Mouse (Mus musculus) forebrain, embryonic 12.5 days (tissue): ENCODE results near the gene Mmrn2. TPM values are rescaled to one million over a fixed set of nuclear protein-coding genes. Genes with fewer than 3 reads are reported as not detected.
A peak's percentile ranks its signal among the peaks of the same experiment; 100 is the strongest.
"Not testable (repeated sequence)": the region's sequence is repeated elsewhere in the genome, so short reads cannot be mapped to it uniquely, and the experiment has no call there.

Experiments
- ATAC-seq: fragments of 200-750 bp; cut with Nextera tagmentation; 2 replicates; pipeline ENCODE4 v1.8.0; 2017; ENCODE audit warnings: moderate TSS enrichment; ENCODE audit not compliant: low FRiP score
- H3K27ac ChIP-seq: fragments of 300-500 bp; sonication (generic); 2 replicates; pipeline ENCODE4 v1.5.1; 2016; ENCODE audit warnings: mild to moderate bottlenecking
- H3K27me3 ChIP-seq: fragments of 300-500 bp; sonication (generic); 2 replicates; pipeline ENCODE4 v1.6.1; 2016; ENCODE audit warnings: mild to moderate bottlenecking
- H3K36me3 ChIP-seq: fragments of 300-500 bp; sonication (generic); replicated peaks from 2 replicates; pipeline ENCODE4 v1.6.1; 2016; ENCODE audit warnings: mild to moderate bottlenecking
- H3K4me1 ChIP-seq: fragments of 300-500 bp; sonication (generic); 2 replicates; pipeline ENCODE4 v1.6.1; 2016
- H3K4me2 ChIP-seq: fragments of 300-500 bp; sonication (generic); 2 replicates; pipeline ENCODE4 v1.6.1; 2016; ENCODE audit warnings: mild to moderate bottlenecking, moderate library complexity
- H3K4me3 ChIP-seq: fragments of 300-500 bp; sonication (generic); replicated peaks from 2 replicates; pipeline ENCODE4 v1.5.1; 2016; ENCODE audit warnings: mild to moderate bottlenecking
- H3K9ac ChIP-seq: fragments of 300-500 bp; sonication (generic); 2 replicates; pipeline ENCODE4 v1.6.1; 2016; ENCODE audit warnings: mild to moderate bottlenecking
- H3K9me3 ChIP-seq: fragments of 300-500 bp; sonication (generic); 2 replicates; pipeline ENCODE4 v1.6.1; 2016
- WGBS: fragments of 180-500 bp; shearing (Covaris S2); methylation state at CpG from one replicate; pipeline ENCODE4 v1.1.7; 2016; 5-methylcytosine and 5-hydroxymethylcytosine counted together
- polyA plus RNA-seq: library from polyadenylated mRNA; unstranded; fragments of >200 nt; fragmentation: Nextera tagmentation; extraction: Ambion mirVana; gene quantifications from 2 replicates; pipeline ENCODE4 v1.2.1, GENCODE M21; 2016

Mmrn2 gene
- polyA plus RNA-seq, 1 experiment from 2014 or later, result 6.1 TPM

DNA sequence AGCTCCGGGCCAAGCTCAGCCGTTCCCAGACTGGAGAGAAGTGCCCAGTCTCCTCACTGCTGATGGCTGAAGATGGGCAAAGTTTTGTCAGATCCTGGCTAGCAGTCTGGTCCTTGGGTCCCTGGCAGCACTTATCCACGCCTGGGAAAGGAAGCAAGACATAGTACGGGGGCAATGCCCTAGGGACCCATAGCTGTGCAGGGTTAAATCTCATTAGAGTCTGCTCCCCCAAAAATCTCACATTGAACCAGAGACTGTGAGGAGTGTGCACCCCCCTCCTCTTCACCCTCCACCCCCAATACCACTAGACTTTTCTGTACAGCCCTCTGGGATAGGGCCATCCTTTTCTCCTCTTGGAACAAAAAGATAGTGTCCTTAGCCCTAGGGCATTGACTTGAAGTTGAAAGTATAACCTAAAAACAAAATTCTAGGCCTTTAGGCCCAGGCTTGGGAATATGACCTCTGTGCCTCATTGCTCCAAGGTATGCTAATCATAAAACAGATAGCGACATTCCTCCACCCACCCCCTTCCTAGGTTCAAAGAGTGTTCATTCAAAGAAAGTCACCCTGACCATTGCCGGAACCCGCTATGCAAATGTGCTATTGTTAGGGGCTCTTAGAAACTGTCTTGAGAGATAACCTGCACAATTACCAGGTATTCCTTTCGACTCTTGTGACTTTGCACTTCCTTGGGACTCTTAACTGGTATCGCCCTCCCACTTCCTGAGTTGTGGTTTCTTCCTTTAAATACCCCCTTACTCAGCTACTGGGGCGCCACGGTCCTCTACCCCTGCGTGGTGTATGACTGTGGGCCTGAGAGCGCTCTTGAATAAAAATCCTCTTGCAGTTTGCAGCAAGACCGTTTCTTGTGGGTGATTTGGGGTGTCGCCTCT is 10.8 kb upstream of the Mmrn2 start:
- H3K27ac ChIP-seq, result not testable (repeated sequence)

DNA sequence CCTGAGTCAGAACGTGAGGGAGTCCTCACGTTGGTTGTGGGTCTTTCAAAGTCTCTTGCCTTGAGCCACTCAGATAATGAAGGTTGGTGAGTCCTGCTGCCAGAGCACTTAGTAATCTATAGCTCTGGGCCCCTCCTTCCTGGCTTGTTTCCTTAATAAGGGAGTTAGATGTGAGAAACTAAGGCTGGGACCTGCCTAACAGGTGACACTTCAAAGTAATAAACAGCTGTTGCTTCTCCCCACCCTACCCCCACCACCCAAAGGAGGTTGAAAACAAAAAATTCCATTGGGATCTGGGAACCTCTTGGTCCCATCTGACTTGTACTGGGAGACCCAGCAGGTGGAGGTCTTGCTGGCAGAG is 10.1 kb upstream of the Mmrn2 start:
- Histone ChIP-seq H3K9me3 (no peaks in the 10 kb centered on the region), H3K27ac (no peak overlapping the region), H3K9ac (no peak overlapping the region), H3K27me3 (peaks cover 16% of the 10 kb centered on the region), H3K4me2 (no peak overlapping the region), H3K4me1 (peaks cover 7% of the 10 kb centered on the region), H3K4me3 (no peak overlapping the region), H3K36me3 (no peaks in the 10 kb centered on the region)
- WGBS, result 90% methylated on average over 2 of the region's 2 CpGs
- ATAC-seq, result no peak

More for the DNA sequence above, 10.8 kb upstream of the Mmrn2 start:
- not testable (repeated sequence) for H3K4me1 ChIP-seq, H3K9me3 ChIP-seq, H3K36me3 ChIP-seq
- H3K4me3 ChIP-seq, result peak overlapping the region; percentile 42
- peaks cover 16% of the 10 kb centered on the region for H3K27me3 ChIP-seq
- H3K9ac ChIP-seq, result peak overlapping the region; percentile 49; the same call in 1 of the 2 replicates
- H3K4me2 ChIP-seq, result peak overlapping the region; percentile 71
- WGBS, result 75% methylated on average over 15 of the region's 15 CpGs
- peak; percentile 66 for ATAC-seq

DNA sequence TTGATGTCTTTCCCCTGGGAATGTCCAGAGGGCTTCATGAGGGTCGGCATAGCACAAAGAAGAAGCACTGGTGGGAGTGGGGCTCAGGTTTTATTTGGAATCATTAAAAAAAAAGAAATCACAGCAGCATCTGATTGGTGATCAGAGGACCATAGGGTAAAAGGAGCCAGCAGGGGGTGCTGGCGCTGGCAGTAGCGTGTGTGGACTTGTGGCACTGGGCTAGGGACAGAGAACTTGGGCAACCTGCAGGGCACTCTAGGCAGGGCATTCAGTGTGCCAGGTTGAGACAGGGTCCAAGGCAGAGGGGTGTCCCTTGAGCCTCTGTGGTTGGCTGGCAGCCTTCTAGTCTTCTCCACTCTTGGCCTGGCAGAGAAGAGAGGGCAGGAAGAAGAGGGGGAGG is 5.1 kb upstream of the Mmrn2 start:
- Histone ChIP-seq H3K27ac (no peak overlapping the region), H3K27me3 (no peaks in the 10 kb centered on the region), H3K9me3 (no peaks in the 10 kb centered on the region), H3K9ac (no peak overlapping the region), H3K4me1 (no peaks in the 10 kb centered on the region), H3K36me3 (no peaks in the 10 kb centered on the region), H3K4me2 (no peak overlapping the region), H3K4me3 (no peak overlapping the region)
- no peak for ATAC-seq
- 57% methylated on average over 3 of the region's 3 CpGs for WGBS

DNA sequence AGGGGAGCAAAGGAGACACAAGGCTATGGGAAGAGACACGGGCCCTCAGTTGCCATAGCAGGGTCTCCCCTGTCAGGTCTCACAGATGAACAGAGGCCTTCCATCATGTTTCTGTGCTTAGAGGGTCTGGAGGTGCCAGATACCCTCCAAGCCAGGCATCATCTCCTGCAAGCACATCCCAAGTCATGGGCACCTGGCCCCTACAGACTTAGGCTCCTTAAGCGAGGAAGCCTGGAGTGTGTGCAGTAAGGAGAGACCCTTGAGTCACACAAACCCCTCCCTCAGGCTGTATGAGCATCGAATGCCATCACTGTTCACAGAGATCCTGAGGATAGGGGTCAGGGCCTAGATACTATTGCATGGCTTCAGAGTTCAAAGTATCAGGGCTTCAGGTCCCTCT is 4.3 kb upstream of the Mmrn2 start:
- H3K27ac ChIP-seq, result no peak overlapping the region
- no peaks in the 10 kb centered on the region for H3K9me3 ChIP-seq
- H3K36me3 ChIP-seq, result no peaks in the 10 kb centered on the region
- H3K4me2 ChIP-seq, result no peak overlapping the region
- no peak overlapping the region for H3K9ac ChIP-seq
- H3K4me1 ChIP-seq, result no peaks in the 10 kb centered on the region
- H3K27me3 ChIP-seq, result no peaks in the 10 kb centered on the region
- H3K4me3 ChIP-seq, result no peak overlapping the region
- WGBS, result 91% methylated on average over 3 of the region's 3 CpGs
- no peak for ATAC-seq

DNA sequence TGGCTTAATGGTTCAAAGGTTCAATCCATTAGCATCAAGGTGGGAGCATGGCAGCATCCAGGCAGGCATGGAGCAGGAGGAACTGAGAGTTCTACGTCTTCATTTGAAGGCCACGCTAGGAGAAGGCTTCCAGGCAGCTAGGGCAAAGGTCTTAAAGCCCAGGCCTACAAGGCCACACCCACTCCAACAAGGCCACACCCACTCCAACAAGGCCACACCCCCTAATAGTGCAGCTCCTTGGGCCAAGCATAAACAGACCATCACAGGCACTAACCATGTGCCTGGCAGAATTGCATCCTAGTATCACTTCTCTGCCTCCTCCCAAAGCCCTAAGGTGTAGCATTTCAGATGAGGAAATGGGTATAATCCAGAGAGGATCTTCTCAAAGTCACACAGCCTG is 3.5 kb upstream of the Mmrn2 start:
- Histone ChIP-seq H3K9me3 (no peaks in the 10 kb centered on the region), H3K27me3 (no peaks in the 10 kb centered on the region), H3K9ac (no peak overlapping the region), H3K27ac (no peak overlapping the region), H3K4me3 (no peak overlapping the region), H3K4me1 (no peaks in the 10 kb centered on the region), H3K36me3 (no peaks in the 10 kb centered on the region), H3K4me2 (no peak overlapping the region)
- no peak for ATAC-seq
- WGBS, result 100% methylated on average over 2 of the region's 2 CpGs

DNA sequence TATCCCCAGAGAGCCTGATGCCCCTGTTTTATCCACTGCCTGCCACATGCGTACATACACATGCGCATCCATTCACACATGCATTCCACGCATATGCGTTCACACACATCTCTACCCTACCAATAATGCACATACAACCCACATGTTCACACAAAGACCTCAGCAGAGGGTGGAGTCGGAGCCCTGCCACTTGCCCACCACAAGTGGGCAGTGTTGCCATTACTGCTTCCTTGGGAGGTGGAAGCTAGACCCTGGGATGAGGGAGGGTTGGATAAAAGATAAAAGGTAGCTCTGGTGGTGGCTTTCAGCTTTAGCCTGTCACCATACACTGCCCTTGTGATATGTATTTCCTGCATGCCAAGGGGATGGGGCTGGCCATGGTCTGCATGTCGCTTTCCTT is 2.6 kb upstream of the Mmrn2 start:
- Histone ChIP-seq H3K9ac (no peak overlapping the region), H3K4me3 (no peak overlapping the region), H3K36me3 (no peaks in the 10 kb centered on the region), H3K9me3 (no peaks in the 10 kb centered on the region), H3K4me1 (no peaks in the 10 kb centered on the region), H3K27me3 (no peaks in the 10 kb centered on the region), H3K27ac (no peak overlapping the region), H3K4me2 (no peak overlapping the region)
- WGBS, result 85% methylated on average over 6 of the region's 6 CpGs
- peak; percentile 57; the same call in 1 of the 2 replicates for ATAC-seq

DNA sequence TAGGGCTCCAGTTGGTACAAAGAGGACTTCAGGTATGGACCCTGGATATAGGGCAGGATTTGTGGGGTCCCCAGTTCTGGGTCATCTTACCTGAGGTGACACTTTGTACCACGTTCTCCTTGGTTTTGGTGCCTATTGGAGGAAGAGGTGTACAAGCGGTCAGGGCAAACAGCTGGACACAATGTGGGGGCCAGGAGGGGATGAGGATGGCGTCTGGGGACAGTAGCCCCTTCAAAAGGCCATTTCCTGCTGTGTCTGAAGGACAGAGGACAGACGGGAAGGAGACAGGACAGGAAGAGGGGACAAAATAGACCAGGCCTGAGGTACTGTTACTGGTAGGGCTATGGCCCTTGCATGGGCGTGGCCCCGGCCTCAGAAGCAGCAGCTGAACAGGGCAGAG is 1.7 kb upstream of the Mmrn2 start:
- ATAC-seq, result no peak
- Histone ChIP-seq H3K4me1 (peaks cover 6% of the 10 kb centered on the region), H3K9ac (no peak overlapping the region), H3K27me3 (no peaks in the 10 kb centered on the region), H3K27ac (no peak overlapping the region), H3K36me3 (no peaks in the 10 kb centered on the region), H3K4me3 (no peak overlapping the region), H3K9me3 (no peaks in the 10 kb centered on the region), H3K4me2 (no peak overlapping the region)
- 81% methylated on average over 6 of the region's 6 CpGs for WGBS

DNA sequence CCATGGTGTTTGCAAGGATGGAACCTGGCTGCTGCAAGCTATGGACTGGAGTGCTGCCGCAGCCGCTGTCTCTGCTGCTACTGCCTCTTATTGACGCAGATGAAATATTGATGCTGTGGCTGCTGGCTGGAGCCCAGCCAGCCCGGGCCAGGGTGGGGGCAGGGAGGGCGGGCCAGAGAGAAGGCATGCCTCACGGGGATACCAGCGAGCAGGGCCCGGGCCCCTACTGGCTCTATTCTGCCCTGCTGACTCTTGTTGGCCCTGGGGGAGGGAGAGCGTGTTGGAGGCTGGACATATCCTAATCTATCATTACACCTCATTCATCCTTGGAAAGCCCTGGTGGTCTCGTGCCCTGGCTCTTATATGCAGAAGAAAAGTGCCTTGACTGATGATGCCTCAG is 688 bp upstream of the Mmrn2 start, which contains the start of gene Sncg:
Gene Sncg (minus strand): TSS at position 213 of the 400 bp plus-strand sequence.
- H3K4me1 ChIP-seq, result peaks cover 12% of the 10 kb centered on the region
- H3K36me3 ChIP-seq, result no peaks in the 10 kb centered on the region
- H3K9me3 ChIP-seq, result no peaks in the 10 kb centered on the region
- no peak within 1 kb of the TSS for H3K4me2 ChIP-seq
- 82% methylated on average over 9 of the region's 10 CpGs for WGBS
- H3K9ac ChIP-seq, result no peak within 1 kb of the TSS
- H3K27ac ChIP-seq, result no peak within 1 kb of the TSS
- no peak for ATAC-seq
- H3K4me3 ChIP-seq, result no peak within 1 kb of the TSS
- H3K27me3 ChIP-seq, result no peaks in the 10 kb centered on the region

DNA sequence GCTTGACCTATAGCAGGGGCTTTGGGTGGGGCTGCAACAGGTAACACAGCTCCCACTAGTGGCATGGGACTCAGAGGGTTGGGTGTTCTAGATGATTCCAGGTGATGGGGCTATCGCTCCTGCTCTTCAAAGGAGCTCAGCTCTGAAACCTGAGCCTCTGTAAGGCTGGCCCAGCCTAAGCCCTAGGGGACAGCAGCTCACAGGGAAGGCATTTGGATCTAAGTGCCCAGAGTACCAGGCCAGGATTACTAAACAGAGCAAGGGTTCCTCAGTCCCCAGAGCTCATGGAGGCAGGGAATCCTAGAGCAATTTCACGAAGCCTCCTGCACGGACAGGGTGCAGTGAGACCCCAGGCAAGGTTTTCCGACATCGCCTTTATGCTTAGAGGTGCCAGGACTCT is 676 bp downstream of the Mmrn2 start:
- WGBS, result 82% methylated on average over 5 of the region's 5 CpGs

DNA sequence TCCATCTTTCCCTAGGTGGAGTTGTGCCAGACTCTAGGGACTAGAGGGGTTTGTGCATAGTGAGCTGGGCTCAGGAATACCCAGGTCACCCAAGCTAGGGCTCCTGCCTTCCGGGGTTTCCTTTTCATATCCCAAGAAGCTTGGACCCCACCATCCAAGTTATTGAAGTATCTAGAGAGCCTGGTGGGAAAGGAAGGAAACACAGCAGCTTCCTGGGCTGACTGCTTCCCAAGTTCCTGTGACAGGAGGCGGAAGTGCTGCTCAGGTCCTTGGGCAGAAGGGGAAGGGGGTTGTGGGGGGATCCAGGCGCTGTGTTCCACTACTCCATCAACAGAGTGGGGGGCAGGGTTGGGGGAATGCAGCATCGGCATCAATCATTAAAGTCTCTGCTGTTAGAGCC is 1.9 kb downstream of the Mmrn2 start:
- no peaks in the 10 kb centered on the region for H3K27me3 ChIP-seq
- WGBS, result 91% methylated on average over 4 of the region's 4 CpGs
- ATAC-seq, result no peak
- H3K4me2 ChIP-seq, result no peak overlapping the region
- no peak overlapping the region for H3K4me3 ChIP-seq
- H3K36me3 ChIP-seq, result no peaks in the 10 kb centered on the region
- H3K27ac ChIP-seq, result no peak overlapping the region
- H3K4me1 ChIP-seq, result peaks cover 12% of the 10 kb centered on the region
- no peaks in the 10 kb centered on the region for H3K9me3 ChIP-seq
- H3K9ac ChIP-seq, result no peak overlapping the region

More for the DNA sequence above, 676 bp downstream of the Mmrn2 start:
- H3K27ac ChIP-seq, result no peak overlapping the region
- H3K4me1 ChIP-seq, result peaks cover 12% of the 10 kb centered on the region
- H3K4me3 ChIP-seq, result no peak overlapping the region
- H3K27me3 ChIP-seq, result no peaks in the 10 kb centered on the region
- no peak overlapping the region for H3K9ac ChIP-seq
- no peaks in the 10 kb centered on the region for H3K36me3 ChIP-seq
- no peaks in the 10 kb centered on the region for H3K9me3 ChIP-seq
- H3K4me2 ChIP-seq, result no peak overlapping the region
- ATAC-seq, result no peak

DNA sequence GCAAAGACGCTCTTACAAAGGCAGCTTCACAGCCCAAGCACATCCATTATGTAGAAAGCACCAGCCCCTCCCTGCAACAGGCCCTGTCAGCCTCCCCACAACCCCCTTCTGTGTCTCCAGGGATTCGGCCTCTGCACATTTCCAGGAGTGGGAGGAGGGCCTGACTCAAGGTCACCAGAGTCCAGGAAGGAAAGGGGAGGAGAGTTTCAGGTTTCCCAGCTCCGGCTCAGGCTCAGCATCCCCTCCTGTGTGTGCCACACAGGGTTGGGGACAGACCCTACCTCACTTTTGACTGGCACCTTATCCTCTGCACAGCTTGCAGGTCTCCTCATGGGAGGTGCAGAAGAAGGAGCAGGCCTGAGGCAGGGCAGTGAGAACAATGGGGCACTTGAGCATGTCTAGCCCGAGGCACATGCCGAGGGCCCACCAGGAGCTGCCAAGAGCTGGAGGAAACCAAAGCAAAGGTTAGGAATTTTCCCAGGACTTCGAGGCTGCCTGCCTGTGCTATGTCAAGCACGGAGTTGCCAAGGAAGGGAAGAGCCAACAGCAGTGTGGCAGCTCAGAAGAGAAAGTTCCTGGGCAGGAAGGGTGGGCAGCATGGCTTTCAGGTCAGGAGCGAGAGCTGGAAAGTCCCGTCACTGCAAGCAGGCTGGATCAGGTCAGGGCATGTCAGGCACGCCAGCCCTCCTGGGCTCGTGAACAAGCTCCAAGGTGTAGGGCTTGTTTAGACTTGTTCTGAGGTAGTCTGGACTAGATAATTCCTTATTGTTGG is 3.5 kb downstream of the Mmrn2 start:
- no peaks in the 10 kb centered on the region for H3K27me3 ChIP-seq
- H3K9ac ChIP-seq, result no peak overlapping the region
- peaks cover 12% of the 10 kb centered on the region for H3K4me1 ChIP-seq
- ATAC-seq, result peak; percentile 11; the same call in 1 of the 2 replicates
- WGBS, result 49% methylated on average over 11 of the region's 11 CpGs
- no peaks in the 10 kb centered on the region for H3K9me3 ChIP-seq
- H3K36me3 ChIP-seq, result no peaks in the 10 kb centered on the region
- no peak overlapping the region for H3K4me3 ChIP-seq
- H3K4me2 ChIP-seq, result no peak overlapping the region
- H3K27ac ChIP-seq, result peak overlapping the region; percentile 27; the same call in 1 of the 2 replicates

DNA sequence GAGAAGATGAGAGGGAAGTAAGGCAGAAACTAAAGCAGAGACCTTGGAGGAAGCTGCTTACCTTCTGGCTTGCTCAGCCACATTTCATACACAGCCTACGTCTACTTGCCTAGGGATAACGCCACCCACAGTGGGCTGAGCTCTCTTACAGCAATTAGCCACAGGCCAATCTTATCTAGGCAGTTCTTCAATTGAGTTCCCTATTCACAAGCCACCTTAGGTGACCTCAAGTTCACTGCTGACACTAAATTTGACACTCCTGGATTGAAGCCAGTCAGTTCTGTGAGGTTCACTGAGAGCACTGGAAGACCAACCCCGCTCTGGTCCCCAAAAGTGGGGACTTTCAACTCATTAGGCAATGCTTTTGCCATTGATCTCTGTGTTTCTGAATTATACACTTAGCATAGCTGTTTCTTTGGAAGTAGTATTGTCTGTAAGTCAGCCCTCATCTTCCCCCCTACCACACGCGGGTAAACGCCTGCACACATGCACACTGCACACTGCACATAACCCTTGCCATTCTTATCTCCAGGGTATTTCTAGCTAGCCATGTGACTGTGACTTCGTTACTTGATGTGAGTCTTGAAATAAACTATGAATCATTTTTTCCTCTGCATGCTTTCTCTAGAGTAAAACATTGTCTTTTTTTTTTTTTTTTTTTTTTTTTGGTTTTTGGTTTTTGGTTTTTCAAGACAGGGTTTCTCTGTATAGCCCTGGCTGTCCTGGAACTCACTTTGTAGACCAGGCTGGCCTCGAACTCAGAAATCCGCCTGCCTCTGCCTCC is 7.8 kb downstream of the Mmrn2 start:
- Histone ChIP-seq H3K4me1 (peaks cover 11% of the 10 kb centered on the region), H3K27me3 (no peaks in the 10 kb centered on the region), H3K4me3 (no peak overlapping the region), H3K4me2 (no peak overlapping the region), H3K27ac (no peak overlapping the region), H3K9me3 (no peaks in the 10 kb centered on the region), H3K36me3 (no peaks in the 10 kb centered on the region), H3K9ac (no peak overlapping the region)
- 93% methylated on average over 9 of the region's 9 CpGs for WGBS
- ATAC-seq, result no peak
